Mouse (Mus musculus) CD4-positive naive resting alpha-beta T cell, adult 57 days (primary cell): ENCODE results near the gene Nova1. TPM values are rescaled to one million over a fixed set of nuclear protein-coding genes. Genes with fewer than 3 reads are reported as not detected.

Source experiments
- total RNA-seq: library from RNA; stranded (reverse); gene quantifications from one replicate; pipeline ENCODE4 v1.2.4, GENCODE M21; 2023

The Nova1 gene
- not detected for total RNA-seq

GRCm38 (mm10) chr12:46818856-46819347, at the start of gene Nova1:
TSS of gene Nova1 (minus strand) at chr12:46818929.

